Mouse (Mus musculus) ES-E14 (cell line): ENCODE measurements at regions not wholly inside any gene's neighbourhood (a gene's known extent, or its start where the extent isn't known, plus 50 kb on each side); places are given as distances from the start of the nearest gene placed in this dataset.

Experiments
- DNase-seq: peaks from one replicate; pipeline ENCODE4 v3.0.0-alpha.2; 2013; ENCODE audit warnings: low read depth, low spot score
- H3K27ac ChIP-seq: 2 replicates; pipeline ENCODE4 v1.5.1; 2012; ENCODE audit warnings: low read depth, mild to moderate bottlenecking, low read length, moderate library complexity, mixed read lengths; ENCODE audit not compliant: poor library complexity, insufficient read depth, severe bottlenecking
- H3K36me3 ChIP-seq: 2 replicates; pipeline ENCODE4 v1.6.1; 2012; ENCODE audit warnings: mild to moderate bottlenecking, low read length, moderate library complexity, mixed read lengths; ENCODE audit not compliant: control insufficient read depth, poor library complexity, insufficient read depth, severe bottlenecking
- H3K4me1 ChIP-seq, 2 experiments: fragments of 150-350 bp in 1 of 2; sonication (generic) in 1 of 2; 2 replicates each; pipeline ENCODE4 v1.6.1; 2012; ENCODE audit warnings: low read length in 2 of 2, mild to moderate bottlenecking in 1 of 2, mixed read lengths in 1 of 2; ENCODE audit not compliant: control insufficient read depth in 2 of 2, insufficient read depth in 2 of 2, poor library complexity in 1 of 2
- H3K4me3 ChIP-seq, 2 experiments: fragments of 150-350 bp in 1 of 2; sonication (generic) in 1 of 2; 2 replicates each; pipeline ENCODE4 v1.5.1; 2012; ENCODE audit warnings: low read length in 2 of 2, low read depth in 1 of 2, mild to moderate bottlenecking in 1 of 2, mixed read lengths in 1 of 2; ENCODE audit not compliant: insufficient read depth in 1 of 2, poor library complexity in 1 of 2, severe bottlenecking in 1 of 2
- H3K9ac ChIP-seq: 2 replicates; pipeline ENCODE4 v1.6.1; 2012; ENCODE audit warnings: low read depth, mild to moderate bottlenecking, low read length, mixed read lengths; ENCODE audit not compliant: poor library complexity, insufficient read depth, severe bottlenecking
- H3K9me3 ChIP-seq: fragments of 150-350 bp; sonication (generic); 2 replicates; pipeline ENCODE4 v1.6.1; 2012; ENCODE audit warnings: low read depth, mild to moderate bottlenecking, low read length; ENCODE audit not compliant: control insufficient read depth, insufficient read depth
- CHD2 ChIP-seq: IDR thresholded peaks from 2 replicates; pipeline ENCODE4 v1.6.1; 2014; ENCODE audit warnings: mild to moderate bottlenecking, low read depth, low read length, inconsistent platforms
- HCFC1 ChIP-seq: IDR thresholded peaks from 2 replicates; pipeline ENCODE4 v1.6.1; 2012; ENCODE audit warnings: low read length, inconsistent platforms, borderline replicate concordance; ENCODE audit not compliant: insufficient read depth
- MAFK ChIP-seq: IDR thresholded peaks from 2 replicates; pipeline ENCODE4 v1.6.1; 2014; ENCODE audit warnings: mild to moderate bottlenecking, low read depth, low read length, inconsistent platforms; ENCODE audit not compliant: insufficient read depth
- ZC3H11A ChIP-seq: IDR thresholded peaks from 2 replicates; pipeline ENCODE4 v1.6.1; 2012; ENCODE audit warnings: low read depth, mild to moderate bottlenecking, inconsistent platforms, low read length, borderline replicate concordance
- ZNF384 ChIP-seq: IDR thresholded peaks from 2 replicates; pipeline ENCODE4 v1.6.1; 2012; ENCODE audit warnings: low read depth, low read length, inconsistent platforms
- in situ Hi-C, 2 experiments: fragments of 600-800 bp; cut with MboI; formaldehyde crosslinking; loops; one replicate each; pipeline ENCODE4 v1.15.1; 2025; ENCODE audit warnings: low sequenced_read_pairs in 2 of 2, inconsistent platforms in 1 of 2; ENCODE audit not compliant: unreplicated experiment in 2 of 2

- in situ Hi-C loops, result no loop called here
- no peak for TF ChIP-seq HCFC1
- TF ChIP-seq ZNF384, result no peak
- DNase-seq, result no peak
- no peaks in the 10 kb centered on the region for H3K9me3 ChIP-seq
- no peak overlapping the region for H3K27ac ChIP-seq
- H3K4me1 ChIP-seq, result peaks cover 0 to 2% of the 10 kb centered on the region in 2 experiments; a peak in 2 of 4 replicates
- H3K4me3 ChIP-seq, result no peak overlapping the region
- no peaks in the 10 kb centered on the region for H3K36me3 ChIP-seq
- H3K9ac ChIP-seq, result no peak overlapping the region
Measured at GRCm38 (mm10) chr17:9763110-9763509, 93.6 kb upstream of the Pabpc6 start.

GRCm38 (mm10) chr17:9762436-9762835, 92.9 kb upstream of the Pabpc6 start:
- in situ Hi-C loops, result no loop called here
- Histone ChIP-seq H3K9ac (no peak overlapping the region), H3K4me3 (no peak overlapping the region), H3K4me1 (peaks cover 0 to 2% of the 10 kb centered on the region in 2 experiments; a peak in 2 of 4 replicates), H3K27ac (no peak overlapping the region), H3K36me3 (no peaks in the 10 kb centered on the region), H3K9me3 (no peaks in the 10 kb centered on the region)
- no peak for DNase-seq
- TF ChIP-seq ZNF384, result no peak
- 0 out of 2 replicates have a peak, but pooled peaks have one; percentile 1 for TF ChIP-seq MAFK

GRCm38 (mm10) chr17:9760706-9761059, 91.2 kb upstream of the Pabpc6 start:
- H3K4me3 ChIP-seq, result no peak overlapping the region
- no peak overlapping the region for H3K27ac ChIP-seq
- TF ChIP-seq ZNF384 (no peak), MAFK (no peak), CHD2 (no peak), ZC3H11A (no peak), HCFC1 (no peak)
- no peaks in the 10 kb centered on the region for H3K36me3 ChIP-seq
- in situ Hi-C loops, result no loop called here
- no peak overlapping the region for H3K9ac ChIP-seq
- no peak for DNase-seq
- peaks cover 0 to 2% of the 10 kb centered on the region in 2 experiments; a peak in 2 of 4 replicates for H3K4me1 ChIP-seq
- no peaks in the 10 kb centered on the region for H3K9me3 ChIP-seq

GRCm38 (mm10) chr17:9760026-9760705, 90.6 kb upstream of the Pabpc6 start:
- Histone ChIP-seq H3K4me1 (peaks cover 0 to 2% of the 10 kb centered on the region in 2 experiments; a peak in 2 of 4 replicates), H3K9ac (no peak overlapping the region), H3K9me3 (no peaks in the 10 kb centered on the region), H3K4me3 (no peak overlapping the region), H3K36me3 (no peaks in the 10 kb centered on the region), H3K27ac (no peak overlapping the region)
- no peak for TF ChIP-seq ZNF384
- no peak for TF ChIP-seq MAFK
- TF ChIP-seq CHD2, result no peak
- no peak for TF ChIP-seq HCFC1
- no peak for TF ChIP-seq ZC3H11A
- no peak for DNase-seq
- in situ Hi-C loops, result no loop called here

- no peak for TF ChIP-seq HCFC1
- peak; percentile 64; the same call in 1 of the 2 replicates for TF ChIP-seq ZNF384
- TF ChIP-seq CHD2, result no peak
- TF ChIP-seq ZC3H11A, result peak; percentile 50; the same call in 1 of the 2 replicates
- TF ChIP-seq MAFK, result no peak
- Histone ChIP-seq H3K27ac (no peak overlapping the region), H3K9ac (no peak overlapping the region), H3K4me1 (peaks cover 0 to 2% of the 10 kb centered on the region in 2 experiments; a peak in 2 of 4 replicates), H3K9me3 (no peaks in the 10 kb centered on the region), H3K4me3 (no peak overlapping the region), H3K36me3 (no peaks in the 10 kb centered on the region)
- in situ Hi-C loops, result no loop called here
- DNase-seq, result no peak
Measured at GRCm38 (mm10) chr17:9759421-9759852, 89.9 kb upstream of the Pabpc6 start.
